Mouse (Mus musculus) MEL (cell line): ENCODE results near the gene Gm20388. TPM values are rescaled to one million over a fixed set of nuclear protein-coding genes. Genes with fewer than 3 reads are reported as not detected.

Experiments
- DNase-seq: peaks from one replicate; pipeline ENCODE4 v3.0.0; 2011; ENCODE audit warnings: low read depth, low spot score
- H3K27ac ChIP-seq: 2 replicates; pipeline ENCODE4 v1.5.1; 2012; ENCODE audit warnings: low read depth, mild to moderate bottlenecking, control low read depth, low read length, moderate library complexity; ENCODE audit not compliant: control insufficient read depth
- H3K27me3 ChIP-seq, 2 experiments: fragments of 150-350 bp in 1 of 2; sonication (generic) in 1 of 2; 2 replicates each; pipeline ENCODE4 v1.6.1; 2012; ENCODE audit warnings: low read length in 2 of 2, mild to moderate bottlenecking in 2 of 2, improper control_type of control experiment in 1 of 2, moderate library complexity in 1 of 2; ENCODE audit not compliant: insufficient read depth in 2 of 2, control insufficient read depth in 1 of 2
- H3K36me3 ChIP-seq, 2 experiments: 2 replicates each; pipeline ENCODE4 v1.6.1; 2012 to 2014; ENCODE audit warnings: low read length in 2 of 2, improper control_type of control experiment in 1 of 2, inconsistent platforms in 1 of 2, mild to moderate bottlenecking in 1 of 2; ENCODE audit not compliant: insufficient read depth in 2 of 2, control insufficient read depth in 1 of 2
- H3K4me1 ChIP-seq, 2 experiments: fragments of 150-350 bp in 1 of 2; sonication (generic) in 1 of 2; 2 replicates each; pipeline ENCODE4 v1.6.1; 2012; ENCODE audit warnings: low read length in 2 of 2, improper control_type of control experiment in 1 of 2, mild to moderate bottlenecking in 1 of 2; ENCODE audit not compliant: insufficient read depth in 2 of 2, control insufficient read depth in 1 of 2
- H3K4me3 ChIP-seq, 2 experiments: fragments of 150-350 bp in 1 of 2; sonication (generic) in 1 of 2; 2 replicates each; pipeline ENCODE4 v1.5.1; 2012; ENCODE audit warnings: low read depth in 2 of 2, low read length in 2 of 2, mild to moderate bottlenecking in 2 of 2, moderate library complexity in 2 of 2, control low read depth in 1 of 2, improper control_type of control experiment in 1 of 2; ENCODE audit not compliant: control insufficient read depth in 1 of 2, insufficient read depth in 1 of 2
- H3K79me2 ChIP-seq: 2 replicates; pipeline ENCODE4 v1.6.1; 2012; ENCODE audit warnings: mild to moderate bottlenecking, low read length, moderate library complexity; ENCODE audit not compliant: control insufficient read depth, poor library complexity, insufficient read depth
- H3K9ac ChIP-seq: 2 replicates; pipeline ENCODE4 v1.6.1; 2012; ENCODE audit warnings: low read depth, mild to moderate bottlenecking, control low read depth, low read length, moderate library complexity; ENCODE audit not compliant: control insufficient read depth, poor library complexity, severe bottlenecking
- H3K9me3 ChIP-seq: fragments of 150-350 bp; sonication (generic); replicated peaks from 2 replicates; pipeline ENCODE4 v1.6.1; 2012; ENCODE audit warnings: mild to moderate bottlenecking, low read length, improper control_type of control experiment, moderate library complexity; ENCODE audit not compliant: insufficient read depth
- CHD2 ChIP-seq: IDR thresholded peaks from 2 replicates; pipeline ENCODE4 v1.6.1; 2011; ENCODE audit warnings: low read length, improper control_type of control experiment
- E2F4 ChIP-seq: IDR thresholded peaks from 2 replicates; pipeline ENCODE4 v1.6.1; 2011; ENCODE audit warnings: low read depth, low read length, improper control_type of control experiment, borderline replicate concordance
- ELF1 ChIP-seq: IDR thresholded peaks from 2 replicates; pipeline ENCODE4 v1.6.1; 2014; ENCODE audit warnings: low read depth, mild to moderate bottlenecking, inconsistent platforms, low read length, improper control_type of control experiment, moderate library complexity
- ETS1 ChIP-seq: IDR thresholded peaks from 2 replicates; pipeline ENCODE4 v1.6.1; 2012; ENCODE audit warnings: low read depth, mild to moderate bottlenecking, inconsistent platforms, low read length, improper control_type of control experiment, moderate library complexity
- GABPA ChIP-seq: IDR thresholded peaks from 2 replicates; pipeline ENCODE4 v1.6.1; 2012; ENCODE audit warnings: low read depth, mild to moderate bottlenecking, inconsistent platforms, low read length, improper control_type of control experiment, moderate library complexity
- GATA1 ChIP-seq: IDR thresholded peaks from 2 replicates; pipeline ENCODE4 v1.6.1; 2011; ENCODE audit warnings: low read depth, low read length, improper control_type of control experiment
- HCFC1 ChIP-seq: IDR thresholded peaks from 2 replicates; pipeline ENCODE4 v1.6.1; 2012; ENCODE audit warnings: low read depth, mild to moderate bottlenecking, inconsistent platforms, low read length, improper control_type of control experiment, moderate library complexity
- MAFK ChIP-seq: IDR thresholded peaks from 2 replicates; pipeline ENCODE4 v1.6.1; 2011; ENCODE audit warnings: low read depth, mild to moderate bottlenecking, low read length, improper control_type of control experiment, borderline replicate concordance
- MXI1 ChIP-seq: IDR thresholded peaks from 2 replicates; pipeline ENCODE4 v1.6.1; 2011; ENCODE audit warnings: mild to moderate bottlenecking, low read depth, low read length, improper control_type of control experiment
- MYC ChIP-seq: IDR thresholded peaks from 2 replicates; pipeline ENCODE4 v1.6.1; 2011; ENCODE audit warnings: low read depth, mild to moderate bottlenecking, low read length, improper control_type of control experiment, moderate library complexity
- POLR2A ChIP-seq, 2 experiments: IDR thresholded peaks; 2 replicates each; pipeline ENCODE4 v1.6.1; 2011 to 2012; ENCODE audit warnings: low read length in 2 of 2, mild to moderate bottlenecking in 2 of 2, control low read depth in 1 of 2, improper control_type of control experiment in 1 of 2, low read depth in 1 of 2, moderate library complexity in 1 of 2; ENCODE audit not compliant: control insufficient read depth in 1 of 2, insufficient read depth in 1 of 2, poor library complexity in 1 of 2
- POLR2AphosphoS2 ChIP-seq: IDR thresholded peaks from 2 replicates; pipeline ENCODE4 v1.6.1; 2011; ENCODE audit warnings: low read length, improper control_type of control experiment
- POLR2AphosphoS5 ChIP-seq: IDR thresholded peaks from 2 replicates; pipeline ENCODE4 v1.6.1; 2012; ENCODE audit warnings: low read depth, borderline replicate concordance, mild to moderate bottlenecking, inconsistent platforms, low read length, moderate library complexity, mixed read lengths
- RCOR1 ChIP-seq: IDR thresholded peaks from 2 replicates; pipeline ENCODE4 v1.6.1; 2012; ENCODE audit warnings: low read depth, mild to moderate bottlenecking, inconsistent platforms, low read length, improper control_type of control experiment
- SIN3A ChIP-seq: IDR thresholded peaks from 2 replicates; pipeline ENCODE4 v1.6.1; 2012; ENCODE audit warnings: low read length, improper control_type of control experiment, inconsistent platforms
- TAL1 ChIP-seq: IDR thresholded peaks from 2 replicates; pipeline ENCODE4 v1.6.1; 2012; ENCODE audit warnings: mild to moderate bottlenecking, inconsistent platforms, low read length, moderate library complexity, mixed read lengths
- TBP ChIP-seq: IDR thresholded peaks from 2 replicates; pipeline ENCODE4 v1.8.0; 2011; ENCODE audit warnings: low read depth, low read length, improper control_type of control experiment
- TCF12 ChIP-seq: IDR thresholded peaks from 2 replicates; pipeline ENCODE4 v1.6.1; 2014; ENCODE audit warnings: low read depth, mild to moderate bottlenecking, inconsistent platforms, low read length, improper control_type of control experiment, moderate library complexity
- UBTF ChIP-seq: IDR thresholded peaks from 2 replicates; pipeline ENCODE4 v1.6.1; 2012; ENCODE audit warnings: low read depth, mild to moderate bottlenecking, inconsistent platforms, low read length, improper control_type of control experiment, moderate library complexity, borderline replicate concordance; ENCODE audit not compliant: insufficient read depth
- USF2 ChIP-seq, 2 experiments: IDR thresholded peaks; 2 replicates each; pipeline ENCODE4 v1.6.1; 2011 to 2012; ENCODE audit warnings: improper control_type of control experiment in 2 of 2, low read length in 2 of 2, borderline replicate concordance in 1 of 2, inconsistent platforms in 1 of 2, low read depth in 1 of 2, mild to moderate bottlenecking in 1 of 2; ENCODE audit not compliant: insufficient read depth in 1 of 2
- ZMIZ1 ChIP-seq: IDR thresholded peaks from 2 replicates; pipeline ENCODE4 v1.6.1; 2012; ENCODE audit warnings: low read depth, mild to moderate bottlenecking, inconsistent platforms, low read length, improper control_type of control experiment, moderate library complexity
- polyA plus RNA-seq, 2 experiments: library from polyadenylated mRNA; stranded (reverse) in 1 of 2; unstranded in 1 of 2; fragments of >175 nt in 1 of 2; fragments of >200 nt in 1 of 2; gene quantifications; 2 replicates each; pipeline versions ENCODE4 v1.2.1 to v1.2.4; 2012; ENCODE audit warnings: low replicate concordance in 2 of 2, low read depth in 1 of 2; ENCODE audit not compliant: insufficient read length in 2 of 2, insufficient read depth in 1 of 2, missing spikeins in 1 of 2
- total RNA-seq: library from RNA; depleted of rRNA; stranded (reverse); fragments of 300-350 nt; gene quantifications from 2 replicates; pipeline ENCODE4 v1.2.3, GENCODE M21; 2012

Gm20388 gene
- total and polyA plus RNA-seq, 3 experiments, result 11.1 to 17.8 TPM; not detected in 1

DNA sequence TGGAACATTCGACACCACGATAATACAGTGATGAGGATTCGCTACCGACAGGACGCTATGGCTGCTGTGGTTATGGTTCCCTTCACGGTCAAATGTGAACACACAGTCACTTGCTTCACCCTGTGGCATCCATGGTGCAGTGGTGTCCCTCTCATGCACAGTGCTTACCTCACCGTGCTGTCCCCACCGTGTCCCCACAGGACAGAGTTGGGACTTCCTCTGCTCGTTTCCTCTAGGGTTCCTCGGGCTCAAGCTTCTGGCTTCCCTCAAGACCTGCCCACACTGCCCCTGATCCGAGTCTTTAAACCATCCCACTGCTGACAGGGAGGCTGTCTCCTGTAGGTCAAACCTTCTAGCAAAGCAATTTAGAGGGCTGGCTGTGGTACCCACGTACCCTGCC is 2167.7 kb downstream of the Gm20388 start:
- Histone ChIP-seq H3K27me3 (no peaks in the 10 kb centered on the region), H3K27ac (no peak overlapping the region), H3K79me2 (no peaks in the 10 kb centered on the region), H3K4me3 (no peak overlapping the region), H3K9ac (no peak overlapping the region), H3K4me1 (no peaks in the 10 kb centered on the region), H3K36me3 (no peaks in the 10 kb centered on the region), H3K9me3 (no peaks in the 10 kb centered on the region)
- DNase-seq, result no peak
- no peak for TF ChIP-seq ZMIZ1

DNA sequence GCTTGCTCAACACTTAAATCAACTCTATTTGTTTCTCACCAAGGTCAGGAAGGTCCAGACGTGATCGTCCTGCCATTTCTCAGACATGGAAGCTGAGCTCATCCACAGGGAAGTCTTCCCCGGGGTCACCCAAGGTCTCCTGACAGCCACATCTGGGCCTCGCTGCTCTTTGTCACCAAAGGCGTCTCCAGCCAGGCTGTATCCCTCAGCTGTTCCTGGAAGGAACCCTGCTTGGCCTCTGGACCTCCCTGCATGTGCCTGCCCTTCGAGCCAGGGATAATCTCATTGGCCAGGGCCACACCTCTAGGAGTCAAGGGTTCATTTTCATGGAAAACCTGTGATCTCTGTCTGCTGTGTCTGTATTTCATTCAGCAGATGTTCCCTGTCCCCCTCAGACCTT is 2168.5 kb downstream of the Gm20388 start:
- Histone ChIP-seq H3K27ac (no peak overlapping the region), H3K27me3 (no peaks in the 10 kb centered on the region), H3K9ac (no peak overlapping the region), H3K4me1 (no peaks in the 10 kb centered on the region), H3K79me2 (no peaks in the 10 kb centered on the region), H3K9me3 (no peaks in the 10 kb centered on the region), H3K36me3 (no peaks in the 10 kb centered on the region), H3K4me3 (no peak overlapping the region)
- TF ChIP-seq HCFC1 (no peak), E2F4 (no peak), MYC (no peak), CHD2 (no peak), TBP (no peak), ETS1 (no peak), MAFK (no peak), POLR2A (IDR thresholded peaks at IDR 0.05; ENCODE audit: control insufficient read depth in 1 of 2, insufficient read depth in 1 of 2, low read depth in 1 of 2, low read length in 2 of 2, poor library complexity in 1 of 2) (no peak), POLR2AphosphoS2 (no peak), TCF12 (no peak), SIN3A (no peak)
- DNase-seq, result no peak

DNA sequence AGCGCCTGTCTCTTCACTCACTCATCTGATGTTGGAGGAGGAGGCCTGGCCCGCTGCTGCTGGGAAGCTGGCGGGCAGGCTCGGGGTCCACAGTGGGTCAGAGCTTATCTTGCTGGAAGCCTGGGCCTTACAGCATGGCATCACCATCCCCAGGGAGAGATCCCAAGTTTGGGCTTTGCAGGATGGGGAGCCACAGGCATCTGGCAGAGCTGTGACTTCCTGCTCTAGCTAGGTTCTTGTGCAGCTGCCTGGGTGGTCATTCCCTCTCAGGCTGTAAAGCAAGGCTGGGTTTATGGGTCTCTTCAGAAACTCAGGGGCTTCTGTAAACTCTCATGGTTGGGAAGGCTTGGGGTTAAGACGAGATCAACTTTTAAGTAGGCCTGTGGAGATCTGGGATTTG is 2169.7 kb downstream of the Gm20388 start:
- H3K27me3 ChIP-seq, result no peaks in the 10 kb centered on the region
- TF ChIP-seq MXI1 (no peak), POLR2AphosphoS5 (no peak), RCOR1 (no peak), ELF1 (no peak), TAL1 (no peak), MAFK (no peak), USF2 (IDR thresholded peaks at IDR 0.05; ENCODE audit: borderline replicate concordance in 1 of 2, insufficient read depth in 1 of 2, low read depth in 1 of 2, low read length in 2 of 2) (no peak), UBTF (no peak), GABPA (no peak), GATA1 (no peak)
- no peaks in the 10 kb centered on the region for H3K9me3 ChIP-seq

More for the DNA sequence above, 2169.7 kb downstream of the Gm20388 start:
- Histone ChIP-seq H3K4me3 (no peak overlapping the region), H3K79me2 (no peaks in the 10 kb centered on the region), H3K9ac (no peak overlapping the region), H3K27ac (no peak overlapping the region), H3K4me1 (no peaks in the 10 kb centered on the region), H3K36me3 (no peaks in the 10 kb centered on the region)
- no peak for DNase-seq
